8 mouse cellular contexts compared by ENCODE assay signal in the genomic region with DNA sequence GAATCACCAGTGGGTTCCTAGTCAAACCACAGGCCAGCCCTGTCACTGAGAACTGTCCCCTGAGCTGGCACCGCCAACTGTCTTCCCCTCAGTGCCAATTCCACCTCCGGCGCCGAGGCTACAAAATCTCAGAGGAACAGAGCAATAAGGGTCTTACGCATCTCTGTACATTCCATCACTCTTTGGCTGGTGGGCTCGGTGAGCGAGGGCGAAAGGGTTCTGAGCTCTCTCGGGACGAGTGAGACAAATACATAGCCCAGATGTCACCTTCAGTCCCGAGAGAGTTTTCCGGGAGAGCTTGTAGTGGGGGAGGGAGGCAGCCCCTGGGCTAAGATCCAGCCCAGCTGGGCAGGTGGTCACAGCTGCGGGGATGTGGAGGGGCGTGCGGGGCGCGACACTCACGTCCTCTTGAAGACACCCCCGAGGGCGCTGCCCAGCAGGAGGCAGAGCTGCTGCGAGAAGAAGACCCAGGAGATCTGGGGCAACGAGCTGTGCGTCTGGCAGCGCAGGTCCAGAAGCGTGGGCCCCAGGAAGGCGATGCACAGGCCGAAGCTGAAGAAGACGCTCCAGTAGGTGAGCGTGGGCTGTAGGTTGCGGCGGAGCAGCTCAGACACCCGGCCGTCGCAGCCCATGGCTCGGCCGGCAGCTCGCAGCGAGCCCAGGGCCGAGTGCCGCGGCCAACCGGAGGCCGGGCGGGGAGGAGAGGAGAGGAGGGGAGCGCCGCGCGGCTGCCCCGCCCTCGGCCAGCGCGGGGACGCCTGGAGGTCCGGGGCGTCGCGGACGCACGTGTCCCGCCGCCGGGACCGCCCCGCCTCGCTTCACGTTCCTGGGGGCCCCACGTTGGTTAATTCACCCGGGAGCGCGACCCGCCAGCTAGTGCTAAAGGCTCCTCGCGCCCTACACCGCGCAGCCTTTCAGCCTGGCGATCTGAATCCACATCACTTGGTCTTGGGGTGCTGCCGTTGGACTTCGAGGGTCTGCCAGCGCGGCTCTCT. TPM values are rescaled to one million over a fixed set of nuclear protein-coding genes. Genes with fewer than 3 reads are reported as not detected.
DNase-seq lines count a peak whose midpoint lies in the region; ATAC-seq and TF ChIP-seq lines count a peak whose summit lies in the region.

TSS of gene Mfsd4a (minus strand) at position 802 of the 995 bp plus-strand sequence.

- H3K36me3 ChIP-seq in forebrain, embryonic 11.5 days (ENCODE audit: control insufficient read depth, insufficient read depth, low read length) = no peaks in the 10 kb centered on the region
- H3K36me3 ChIP-seq in heart, embryonic 16.5 days (ENCODE audit: control insufficient read depth, insufficient read depth) = no peaks in the 10 kb centered on the region
- H3K36me3 ChIP-seq in liver, embryonic 16.5 days (ENCODE audit: control insufficient read depth, insufficient read depth) = no peaks in the 10 kb centered on the region
- H3K36me3 ChIP-seq in neural tube, embryonic 13.5 days = no peaks in the 10 kb centered on the region
- H3K36me3 ChIP-seq in thymus, adult 2 months (ENCODE audit: control insufficient read depth, insufficient read depth, low read length) = no peaks in the 10 kb centered on the region

- H3K27ac ChIP-seq in bone marrow, adult 2 months (ENCODE audit: control insufficient read depth, insufficient read depth, low read depth, low read length, poor library complexity) = no peak within 1 kb of the TSS; the same call in 1 of the 2 replicates
- H3K27ac ChIP-seq in forebrain, embryonic 11.5 days (ENCODE audit: low read depth, low read length) = no peak within 1 kb of the TSS
- no peak within 1 kb of the TSS for H3K27ac ChIP-seq in heart, embryonic 16.5 days (ENCODE audit: low read length)
- no peak within 1 kb of the TSS for H3K27ac ChIP-seq in liver, embryonic 16.5 days (ENCODE audit: low read length)
- no peak within 1 kb of the TSS for H3K27ac ChIP-seq in neural tube, embryonic 13.5 days (replicated peaks)
- H3K27ac ChIP-seq in thymus, adult 2 months (ENCODE audit: control insufficient read depth, insufficient read depth, low read length) = no peak within 1 kb of the TSS

- ATAC-seq in forebrain, embryonic 11.5 days (replicated peaks; ENCODE audit: low FRiP score) = peak; percentile 64
- ATAC-seq in heart, embryonic 16.5 days (replicated peaks; ENCODE audit: extremely low read depth, insufficient read depth, low FRiP score) = peak; percentile 78
- ATAC-seq in liver, embryonic 16.5 days (ENCODE audit: low read depth) = peak; percentile 51; the same call in 1 of the 2 replicates
- ATAC-seq in neural tube, embryonic 13.5 days (ENCODE audit: low read depth) = peak; percentile 73

- 3% methylated on average over 80 of the region's 80 CpGs for WGBS in bone marrow, adult 2 months
- 4% methylated on average over 67 of the region's 80 CpGs for WGBS in forebrain, embryonic 11.5 days
- 2% methylated on average over 79 of the region's 80 CpGs for WGBS in heart, embryonic 16.5 days
- 3% methylated on average over 62 of the region's 80 CpGs for WGBS in liver, embryonic 16.5 days (ENCODE audit: insufficient replicate concordance)
- WGBS in neural tube, embryonic 13.5 days = 2% methylated on average over 53 of the region's 80 CpGs
- 3% methylated on average over 79 of the region's 80 CpGs for WGBS in thymus, adult 2 months

- H3K9me3 ChIP-seq in forebrain, embryonic 11.5 days (ENCODE audit: control insufficient read depth, low read length) = no peaks in the 10 kb centered on the region
- no peaks in the 10 kb centered on the region for H3K9me3 ChIP-seq in heart, embryonic 16.5 days (replicated peaks; ENCODE audit: control insufficient read depth, low read length)
- no peaks in the 10 kb centered on the region for H3K9me3 ChIP-seq in liver, embryonic 16.5 days (replicated peaks; ENCODE audit: control insufficient read depth, low read length)
- no peaks in the 10 kb centered on the region for H3K9me3 ChIP-seq in neural tube, embryonic 13.5 days

- no peak for TF ChIP-seq CTCF in bone marrow, adult 2 months (IDR thresholded peaks at IDR 0.05; ENCODE audit: control insufficient read depth, insufficient read depth, low read length)
- peak; percentile 62; the same call in 1 of the 2 replicates for TF ChIP-seq CTCF in thymus, adult 2 months (IDR thresholded peaks at IDR 0.05; ENCODE audit: borderline replicate concordance, control insufficient read depth, extremely low read depth, insufficient read depth, low read length, poor library complexity)

- peak within 1 kb of the TSS; percentile 32 for H3K4me3 ChIP-seq in bone marrow, adult 2 months (replicated peaks; ENCODE audit: control insufficient read depth, low read depth, low read length)
- peak within 1 kb of the TSS; percentile 42 for H3K4me3 ChIP-seq in forebrain, embryonic 11.5 days (ENCODE audit: low read depth, low read length)
- peak within 1 kb of the TSS; percentile 62 for H3K4me3 ChIP-seq in heart, embryonic 16.5 days (ENCODE audit: low read length)
- H3K4me3 ChIP-seq in liver, embryonic 16.5 days (ENCODE audit: low read depth, low read length) = peak within 1 kb of the TSS; percentile 41
- H3K4me3 ChIP-seq in neural tube, embryonic 13.5 days = peak within 1 kb of the TSS; percentile 48
- H3K4me3 ChIP-seq in thymus, adult 2 months (ENCODE audit: control insufficient read depth, insufficient read depth, low read length) = peak within 1 kb of the TSS; percentile 47

- H3K4me2 ChIP-seq in forebrain, embryonic 11.5 days (ENCODE audit: low read depth, low read length, severe bottlenecking) = peak within 1 kb of the TSS; percentile 89
- H3K4me2 ChIP-seq in heart, embryonic 16.5 days (ENCODE audit: low read depth, low read length) = peak within 1 kb of the TSS; percentile 98
- peak within 1 kb of the TSS; percentile 59 for H3K4me2 ChIP-seq in liver, embryonic 16.5 days (ENCODE audit: low read depth, low read length)
- peak within 1 kb of the TSS; percentile 94 for H3K4me2 ChIP-seq in neural tube, embryonic 13.5 days

- peak within 1 kb of the TSS; percentile 45 for H3K9ac ChIP-seq in forebrain, embryonic 11.5 days (ENCODE audit: low read length)
- peak within 1 kb of the TSS; percentile 69 for H3K9ac ChIP-seq in heart, embryonic 16.5 days (ENCODE audit: low read length)
- H3K9ac ChIP-seq in liver, embryonic 16.5 days (ENCODE audit: low read depth, low read length) = peak within 1 kb of the TSS; percentile 3; the same call in 1 of the 2 replicates
- peak within 1 kb of the TSS; percentile 74 for H3K9ac ChIP-seq in neural tube, embryonic 13.5 days

- peaks cover 22% of the 10 kb centered on the region for H3K27me3 ChIP-seq in forebrain, embryonic 11.5 days (ENCODE audit: control insufficient read depth, insufficient read depth, low read length)
- H3K27me3 ChIP-seq in heart, embryonic 16.5 days (ENCODE audit: control insufficient read depth, insufficient read depth, low read length) = peaks cover 44% of the 10 kb centered on the region
- peaks cover 38% of the 10 kb centered on the region for H3K27me3 ChIP-seq in liver, embryonic 16.5 days (ENCODE audit: control insufficient read depth, insufficient read depth, low read depth, low read length)
- H3K27me3 ChIP-seq in neural tube, embryonic 13.5 days = peaks cover 62% of the 10 kb centered on the region
- peaks cover 10% of the 10 kb centered on the region; the same call in 1 of the 2 replicates for H3K27me3 ChIP-seq in thymus, adult 2 months (ENCODE audit: control insufficient read depth, insufficient read depth, low read length)

- DNase-seq in CD4-positive, CD25-positive, alpha-beta regulatory T cell, adult 2 months (ENCODE audit: low read depth, low spot score) = peak; percentile 42
- DNase-seq in forebrain, embryonic 11.5 days (ENCODE audit: low spot score) = peak; percentile 72
- DNase-seq in kidney, postnatal 36 days = peak; percentile 44 to 76
- DNase-seq in thymus, adult 2 months = peak; percentile 43

- no peaks in the 10 kb centered on the region for H3K4me1 ChIP-seq in bone marrow, adult 2 months (ENCODE audit: control insufficient read depth, insufficient read depth, low read length)
- peaks cover 6% of the 10 kb centered on the region; the same call in 1 of the 2 replicates for H3K4me1 ChIP-seq in forebrain, embryonic 11.5 days (replicated peaks; ENCODE audit: control insufficient read depth, insufficient read depth, low read length)
- H3K4me1 ChIP-seq in heart, embryonic 16.5 days (ENCODE audit: control insufficient read depth, insufficient read depth, low read length) = peaks cover 9% of the 10 kb centered on the region
- peaks cover 5% of the 10 kb centered on the region; the same call in 1 of the 2 replicates for H3K4me1 ChIP-seq in liver, embryonic 16.5 days (ENCODE audit: control insufficient read depth, low read depth, low read length)
- peaks cover 13% of the 10 kb centered on the region for H3K4me1 ChIP-seq in neural tube, embryonic 13.5 days (replicated peaks)
- peaks cover 12% of the 10 kb centered on the region for H3K4me1 ChIP-seq in thymus, adult 2 months (replicated peaks; ENCODE audit: control insufficient read depth, insufficient read depth, low read length)

- TF ChIP-seq POLR2A in bone marrow, adult 2 months (IDR thresholded peaks at IDR 0.05; ENCODE audit: borderline replicate concordance, control insufficient read depth, low read depth, low read length) = peak; percentile 5; the same call in 1 of the 2 replicates
- TF ChIP-seq POLR2A in thymus, adult 2 months (IDR thresholded peaks at IDR 0.05; ENCODE audit: control insufficient read depth, extremely low read depth, insufficient read depth, low read length, poor library complexity) = no peak

RNA-seq across cellular contexts. Expression of gene Mfsd4a, which starts in this region (rescaled TPM):
- not detected in 2 replicates for polyA plus RNA-seq in bone marrow, adult 2 months (2011; ENCODE audit: insufficient read depth, insufficient read length, low replicate concordance, missing spikeins)
- 10.5 and 13.6 TPM in 2 replicates for polyA plus RNA-seq in forebrain, embryonic 11.5 days (2014; fragmentation: Nextera tagmentation; extraction: Ambion mirVana)
- polyA plus RNA-seq in heart, embryonic 16.5 days (2015; fragmentation: Nextera tagmentation; extraction: Ambion mirVana) = 8.5 and 10.0 TPM in 2 replicates
- polyA plus RNA-seq in liver, embryonic 16.5 days (2015; fragmentation: Nextera tagmentation; extraction: Ambion mirVana) = 5.3 and 6.3 TPM in 2 replicates
- polyA plus RNA-seq in neural tube, embryonic 13.5 days (2015; fragmentation: Nextera tagmentation; extraction: Ambion mirVana) = 7.5 and 8.0 TPM in 2 replicates
- 5.6 and 5.8 TPM in 2 replicates for polyA plus RNA-seq in thymus, adult 2 months (2012; rRNA removed)

Comparison
In these comparisons a context has a peak if more than half of its experiments do, and no peak if none do; other contexts are left out.
1. H3K9ac ChIP-seq: peak in every context shown above with its lines; median percentile 74 in neural tube, embryonic 13.5 days; 69 in heart, embryonic 16.5 days; 45 in forebrain, embryonic 11.5 days; 3 in liver, embryonic 16.5 days.